Mouse (Mus musculus): Measurements from ENCODE around the gene Cpsf3.

Cpsf3 gene

DNA sequence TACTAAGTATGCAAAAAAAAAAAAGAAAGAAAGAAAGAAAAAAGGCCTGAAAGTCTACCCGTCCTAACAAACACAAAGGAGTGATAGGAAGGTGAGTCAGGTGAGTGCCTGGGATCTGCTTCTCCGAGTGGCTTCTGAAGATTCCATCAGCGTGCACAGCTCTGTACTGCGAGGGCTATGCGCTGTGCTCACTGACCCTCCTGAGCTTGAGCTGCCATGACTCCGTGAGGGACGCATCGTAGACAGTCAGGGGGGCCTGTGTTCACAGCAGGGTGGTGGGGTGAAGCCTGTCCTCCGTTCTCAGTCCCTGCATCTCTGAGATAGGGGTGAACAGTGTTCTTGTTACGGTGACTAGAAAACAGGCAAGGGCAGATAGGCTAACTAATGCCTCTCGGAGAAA is 13.7 kb downstream of the Cpsf3 start:
- no peak for DNase-seq

DNA sequence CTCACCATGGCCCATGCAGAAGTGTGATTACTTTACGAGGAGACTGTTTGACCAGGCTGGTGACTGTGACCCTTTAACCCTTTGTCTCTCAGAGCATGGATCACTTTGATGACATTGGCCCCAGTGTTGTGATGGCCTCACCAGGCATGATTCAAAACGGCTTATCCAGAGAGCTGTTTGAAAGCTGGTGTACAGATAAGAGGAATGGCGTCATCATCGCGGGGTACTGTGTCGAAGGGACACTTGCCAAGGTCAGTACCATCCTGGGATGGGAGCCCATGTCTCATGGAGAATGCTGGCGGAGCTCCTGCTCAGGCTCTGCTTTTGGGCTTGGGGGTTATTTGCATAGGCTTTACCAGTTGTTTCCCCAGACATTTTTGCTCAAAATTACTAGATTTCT is 16.1 kb downstream of the Cpsf3 start:
- DNase-seq, result no peak

DNA sequence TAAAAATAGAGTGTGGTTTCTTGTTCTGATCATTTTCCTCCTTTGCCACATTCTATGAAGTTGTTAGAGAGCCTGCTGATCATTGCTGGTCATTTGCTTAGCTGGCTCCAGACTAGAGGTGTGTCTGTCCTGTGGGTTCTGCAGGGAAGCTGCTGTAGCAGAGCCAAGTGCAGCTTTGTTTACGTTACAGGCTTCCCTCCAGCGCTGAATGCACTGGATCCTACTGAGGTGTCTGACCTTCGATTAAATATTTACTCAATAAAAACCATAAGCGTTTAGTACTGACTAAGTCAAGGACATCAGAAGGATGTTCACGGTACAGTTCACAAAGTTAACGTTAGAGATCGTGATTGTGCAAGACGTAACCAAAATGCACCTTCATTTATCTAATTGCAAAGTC is 16.7 kb downstream of the Cpsf3 start:
- no peak for DNase-seq

DNA sequence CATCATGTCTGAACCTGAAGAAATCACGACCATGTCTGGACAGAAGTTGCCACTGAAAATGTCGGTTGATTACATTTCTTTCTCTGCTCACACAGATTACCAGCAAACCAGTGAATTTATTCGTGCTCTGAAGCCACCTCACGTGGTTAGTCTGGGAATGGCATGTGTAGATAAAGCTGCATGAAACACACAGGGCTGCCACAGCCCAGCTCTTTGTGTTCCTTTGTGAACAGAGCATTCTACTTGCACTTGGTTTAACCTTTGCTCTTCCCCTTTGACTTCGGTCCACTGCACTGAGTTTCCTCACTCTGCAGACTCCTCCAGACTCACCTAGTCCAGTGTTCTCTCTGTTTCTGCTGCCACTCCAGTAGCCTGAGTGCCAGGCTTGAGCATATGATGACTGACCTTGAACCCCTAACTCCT is 17.2 kb downstream of the Cpsf3 start:
- no peak for DNase-seq

DNA sequence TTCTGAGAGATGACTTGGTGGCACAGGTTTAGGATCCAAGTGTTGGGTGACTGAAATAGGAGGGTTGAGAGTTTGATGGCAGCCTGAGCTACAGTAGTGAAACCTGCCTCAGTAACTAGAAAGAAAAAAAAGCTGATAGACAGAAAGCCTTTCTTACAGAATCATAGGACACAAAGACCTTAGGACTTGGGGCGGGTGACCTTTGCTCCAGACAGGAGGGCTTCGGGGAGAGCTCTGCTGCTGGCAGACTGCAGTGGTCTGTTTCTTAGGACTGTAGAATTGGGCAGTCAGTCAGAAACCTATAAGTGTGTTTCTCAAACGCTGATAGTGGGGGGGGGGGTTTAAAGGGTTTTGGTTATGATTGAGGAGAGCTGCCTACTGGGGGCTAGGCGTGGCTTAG is 20.6 kb downstream of the Cpsf3 start:
- no peak for DNase-seq

DNA sequence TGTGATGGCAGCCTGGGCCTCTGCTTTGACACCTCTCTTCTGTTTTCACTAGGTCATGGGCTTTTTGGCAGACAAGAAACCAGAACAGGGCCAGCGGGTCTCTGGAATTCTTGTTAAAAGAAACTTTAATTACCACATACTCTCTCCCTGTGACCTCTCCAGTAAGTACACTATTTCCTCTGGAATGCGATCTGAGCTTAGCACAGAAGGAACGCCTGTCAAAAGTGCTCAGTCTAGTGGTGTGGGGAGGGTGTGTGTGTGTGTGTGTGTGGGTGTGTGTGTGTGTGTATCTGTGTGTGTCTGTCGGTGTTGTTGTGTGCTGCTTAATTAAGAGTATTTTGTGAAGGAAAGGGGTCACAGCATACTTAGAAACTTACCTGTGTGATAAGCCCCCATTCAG is 21.5 kb downstream of the Cpsf3 start:
- DNase-seq, result no peak

DNA sequence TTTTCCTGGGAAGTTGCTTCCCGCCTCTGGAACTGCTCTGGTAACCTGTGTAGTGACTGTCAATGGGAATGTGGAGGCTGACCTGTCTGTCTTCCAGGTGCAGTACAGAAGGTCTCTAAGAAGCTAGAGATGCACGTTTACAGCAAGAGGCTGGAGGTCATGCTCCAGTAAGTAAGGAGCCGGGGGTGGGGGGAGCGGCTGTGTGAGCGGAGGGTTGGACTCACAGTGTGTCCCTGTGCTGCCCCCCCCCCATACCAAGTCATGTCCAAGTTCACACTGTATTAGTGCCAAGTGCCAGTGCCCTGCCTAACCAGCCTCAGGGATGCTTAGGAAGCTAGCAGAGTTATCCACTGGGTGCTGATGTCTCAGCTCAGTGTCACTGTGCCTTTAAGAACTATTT is 27.0 kb downstream of the Cpsf3 start:
- DNase-seq, result no peak

DNA sequence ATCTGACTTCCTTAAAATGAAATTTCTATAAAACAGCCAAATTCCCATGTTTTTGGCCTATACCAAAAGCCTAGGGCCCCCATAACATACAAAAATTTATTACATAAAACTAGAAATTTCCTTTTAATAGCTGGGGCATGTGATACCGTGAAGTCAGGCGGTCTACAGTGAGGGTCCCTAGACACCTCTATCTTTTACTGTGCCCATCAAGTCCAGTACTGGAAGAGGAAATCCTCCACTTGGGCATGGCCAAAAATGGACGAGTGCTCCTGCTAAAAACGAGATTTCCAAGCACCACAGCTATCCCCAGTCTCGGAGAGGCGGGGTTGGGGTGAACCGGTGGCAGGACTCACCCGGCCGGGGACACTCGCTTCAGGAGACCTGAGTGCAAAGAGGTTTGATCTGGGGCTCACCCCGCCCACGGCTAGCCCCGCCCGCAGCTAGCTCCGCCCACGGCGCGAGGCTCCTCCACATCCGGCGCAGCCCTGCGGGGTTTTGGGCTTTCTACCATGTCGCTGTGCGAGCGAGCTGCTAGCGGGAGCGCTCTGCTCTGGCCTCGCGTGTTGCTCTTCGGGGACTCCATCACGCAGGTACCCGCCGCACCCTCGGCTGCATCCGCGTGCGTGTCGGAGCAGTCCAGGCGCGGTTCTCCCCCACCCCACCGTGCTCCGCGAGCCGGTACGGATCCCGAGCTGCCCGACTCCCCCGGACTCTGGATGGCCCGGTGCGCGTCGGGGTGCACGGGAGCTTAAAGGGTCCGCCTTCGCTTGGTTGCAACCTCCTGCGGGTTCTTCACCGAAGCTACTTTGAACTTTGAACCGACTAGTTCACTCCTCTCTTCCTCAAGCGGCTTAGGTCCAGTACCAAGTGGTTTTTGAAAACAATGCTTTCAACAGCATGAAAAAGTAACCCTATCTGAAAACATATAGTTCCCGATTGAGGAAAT is 31.0 kb downstream of the Cpsf3 start, which contains the start of gene Iah1:
Iah1 (plus strand) TSS at position 467 of the 946 bp plus-strand sequence.
- DNase-seq, result peak; percentile 80

DNA sequence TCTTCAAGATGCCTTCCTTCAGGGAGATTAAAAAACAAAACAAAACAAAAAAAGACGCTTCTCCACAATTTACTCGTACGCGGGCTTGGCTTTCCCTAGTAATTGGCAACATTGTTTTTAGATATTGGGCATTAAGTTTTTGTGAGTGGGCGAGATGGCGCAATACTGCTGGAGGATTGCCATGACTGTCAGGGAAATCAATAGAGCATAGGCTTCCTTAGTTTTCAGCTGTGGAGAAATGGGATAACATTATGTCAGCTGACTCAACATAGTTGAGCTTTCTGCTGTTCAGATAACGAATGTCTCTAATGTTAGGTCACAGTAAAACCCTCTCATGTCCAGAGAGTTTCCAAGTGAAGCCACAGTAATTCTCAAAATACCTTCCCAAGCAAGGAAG is 31.7 kb downstream of the Cpsf3 start:
- peak; percentile 20 for DNase-seq

DNA sequence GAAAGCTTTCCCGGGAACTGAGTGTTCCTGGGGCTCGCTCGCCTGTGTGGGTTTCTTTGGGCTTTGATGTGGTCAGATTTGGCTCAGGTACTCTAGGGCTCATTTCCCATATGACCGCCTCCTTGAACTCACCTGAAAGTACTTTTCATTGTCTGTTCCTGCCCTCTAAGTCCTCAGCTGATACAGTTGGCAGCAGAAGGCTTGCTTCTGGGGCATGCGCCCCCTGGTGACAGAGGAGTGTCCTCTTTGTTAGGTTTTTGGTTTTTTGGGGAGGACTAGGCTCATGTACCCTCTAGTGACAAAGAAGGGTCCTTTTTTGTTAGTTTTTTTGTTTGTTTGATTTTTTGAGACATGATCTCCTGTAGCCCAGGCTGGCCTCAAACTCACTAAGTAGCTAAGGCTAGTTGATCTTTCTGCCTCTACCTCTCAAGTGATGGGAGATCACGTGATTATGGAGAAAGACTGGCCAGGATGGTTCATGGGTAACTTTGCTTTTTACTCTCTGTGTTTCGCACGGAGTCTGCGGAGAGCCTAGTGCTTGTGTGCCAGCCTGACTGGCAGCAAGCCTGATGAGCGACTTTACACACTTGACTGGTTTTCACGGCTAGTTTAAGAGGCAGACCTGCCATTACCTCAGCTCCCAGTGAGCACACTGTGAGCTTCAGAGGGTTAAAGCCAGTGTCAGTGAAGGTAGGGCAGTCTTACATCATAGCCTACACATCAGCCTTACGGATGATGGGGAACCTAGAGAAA is 33.1 kb downstream of the Cpsf3 start:
- peak; percentile 56 for DNase-seq

DNA sequence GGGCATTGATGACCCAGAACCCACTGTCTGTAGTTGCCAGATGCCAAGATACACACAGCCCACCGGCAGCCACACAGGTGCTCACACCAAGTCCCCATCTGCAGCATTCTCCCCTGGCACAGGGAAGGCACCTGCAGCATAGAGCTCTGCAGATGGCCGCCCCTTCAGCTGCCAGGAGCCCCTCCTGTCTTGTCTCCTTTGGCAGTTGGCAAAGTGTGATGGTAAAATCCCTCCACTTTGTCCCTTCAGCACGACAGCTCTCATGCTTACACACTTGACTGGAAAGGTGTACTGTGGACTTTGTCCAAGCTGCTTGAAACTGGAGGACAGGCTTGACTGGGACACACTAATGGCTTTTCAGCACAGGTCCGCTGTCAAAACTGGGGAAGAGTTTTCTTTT is 35.1 kb downstream of the Cpsf3 start:
- peak; percentile 22 for DNase-seq

DNA sequence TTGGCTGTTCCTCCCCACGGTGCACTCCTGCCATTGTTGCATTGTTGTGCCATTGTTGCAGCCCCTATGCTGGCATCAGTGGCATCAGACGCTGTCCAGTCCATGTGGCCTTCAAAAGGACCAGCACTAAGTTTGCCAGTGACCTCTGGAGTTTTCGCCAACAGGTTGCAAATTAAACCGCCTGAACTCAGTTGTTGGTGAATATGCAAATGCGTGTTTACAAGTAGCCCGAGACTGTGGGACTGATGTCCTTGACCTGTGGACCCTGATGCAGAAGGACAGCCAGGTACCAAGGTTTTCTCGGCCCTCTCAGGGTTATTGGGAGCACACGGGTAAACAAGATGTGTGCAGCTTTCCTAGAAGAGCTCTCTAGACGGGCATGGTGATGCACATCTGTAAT is 36.0 kb downstream of the Cpsf3 start:
- DNase-seq, result no peak

DNA sequence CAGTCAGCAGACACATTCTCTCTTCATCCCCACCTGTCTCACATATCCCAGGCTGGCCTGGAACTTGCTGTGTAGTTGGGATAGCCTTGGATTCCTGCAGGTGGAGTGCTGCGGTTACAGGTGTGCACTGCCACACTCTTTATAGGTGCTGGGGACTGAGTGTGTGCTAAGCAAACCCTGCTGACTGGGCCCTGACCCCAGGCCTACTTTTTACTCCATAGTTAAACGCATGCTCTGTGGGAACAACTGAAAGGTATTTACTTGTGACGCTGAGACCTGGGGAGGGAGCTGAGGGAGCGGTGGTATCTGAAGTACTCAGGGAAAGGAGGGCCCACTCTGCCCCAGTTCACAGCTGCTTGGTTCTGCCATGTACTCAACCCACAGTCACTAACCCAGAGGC is 37.1 kb downstream of the Cpsf3 start:
- DNase-seq, result no peak

DNA sequence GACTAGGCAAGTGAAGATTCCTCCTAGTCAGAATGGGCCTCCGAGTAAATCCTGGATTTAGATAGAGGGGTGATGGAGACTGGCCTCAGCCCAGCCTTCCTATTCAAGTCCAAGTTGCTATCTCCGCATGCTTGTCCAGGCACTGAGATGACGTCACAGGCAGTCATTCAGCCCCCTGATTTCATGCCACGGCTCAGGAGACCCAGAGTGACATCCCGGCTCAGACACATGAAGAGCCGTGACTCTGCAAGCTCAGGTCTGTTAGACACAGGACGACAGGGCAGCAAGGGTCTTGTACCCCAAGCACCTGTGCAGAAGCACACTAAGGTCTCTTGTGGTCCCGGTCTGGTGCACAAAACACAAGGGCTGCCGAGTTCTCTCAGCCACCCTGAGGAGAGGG is 37.7 kb downstream of the Cpsf3 start:
- DNase-seq, result no peak

DNA sequence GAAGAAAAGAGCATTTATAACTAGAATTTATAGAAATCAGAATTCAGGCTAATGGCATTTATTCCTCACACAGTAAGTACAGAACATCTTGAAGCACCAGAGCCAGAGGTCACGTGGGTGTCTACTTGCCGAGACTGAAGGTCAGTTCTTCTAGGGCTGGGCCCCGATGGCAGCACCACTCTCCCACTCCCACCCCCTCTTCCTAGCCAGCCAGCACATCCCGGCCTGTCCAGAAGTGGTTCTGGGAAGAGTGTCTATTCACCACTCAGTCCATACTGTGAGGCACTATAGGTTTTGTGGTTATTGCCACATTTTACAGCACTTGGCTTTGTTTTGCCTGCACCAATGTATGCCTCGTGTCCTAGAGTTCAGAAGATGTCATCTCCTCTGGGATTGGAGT is 38.9 kb downstream of the Cpsf3 start:
- DNase-seq, result no peak

DNA sequence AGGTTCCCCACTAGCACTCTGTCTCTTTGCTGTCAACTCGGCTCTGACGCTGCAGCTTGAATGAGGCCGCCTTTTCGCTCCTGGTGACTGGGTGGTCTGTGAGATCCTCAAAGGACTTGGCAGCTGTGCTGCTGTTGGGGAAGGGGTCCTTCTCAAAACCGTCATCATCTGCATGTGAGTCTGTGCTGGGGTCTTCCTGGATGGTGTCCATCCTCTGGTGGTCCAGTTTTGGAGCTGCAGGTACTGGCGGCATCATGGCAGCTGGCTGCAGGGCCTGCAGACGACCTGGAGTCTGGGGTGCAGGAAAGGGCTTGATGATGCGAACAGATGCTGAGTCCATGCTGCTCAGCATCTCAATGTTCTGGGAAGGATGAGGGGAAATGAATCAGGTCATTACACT is 40.1 kb downstream of the Cpsf3 start:
- no peak for DNase-seq

DNA sequence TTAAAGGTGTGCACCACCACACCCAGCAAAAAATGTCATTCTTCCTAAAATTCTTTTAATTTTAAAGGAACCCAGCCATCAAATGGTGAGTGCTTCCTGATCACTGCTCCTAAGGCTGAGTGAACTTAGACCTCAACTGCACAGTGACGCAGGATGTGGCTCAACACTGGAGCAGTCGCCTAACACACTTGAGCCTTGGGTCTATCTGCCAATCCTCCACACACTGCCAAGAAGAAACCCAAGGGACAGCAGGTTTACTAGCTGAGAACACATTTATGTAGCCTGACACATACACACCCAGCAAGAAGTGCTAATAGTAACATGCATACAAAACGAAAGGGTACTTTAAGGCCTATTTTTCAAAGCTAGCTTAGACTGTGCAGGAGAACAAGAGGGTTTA is 41.1 kb downstream of the Cpsf3 start:
- no peak for DNase-seq

DNA sequence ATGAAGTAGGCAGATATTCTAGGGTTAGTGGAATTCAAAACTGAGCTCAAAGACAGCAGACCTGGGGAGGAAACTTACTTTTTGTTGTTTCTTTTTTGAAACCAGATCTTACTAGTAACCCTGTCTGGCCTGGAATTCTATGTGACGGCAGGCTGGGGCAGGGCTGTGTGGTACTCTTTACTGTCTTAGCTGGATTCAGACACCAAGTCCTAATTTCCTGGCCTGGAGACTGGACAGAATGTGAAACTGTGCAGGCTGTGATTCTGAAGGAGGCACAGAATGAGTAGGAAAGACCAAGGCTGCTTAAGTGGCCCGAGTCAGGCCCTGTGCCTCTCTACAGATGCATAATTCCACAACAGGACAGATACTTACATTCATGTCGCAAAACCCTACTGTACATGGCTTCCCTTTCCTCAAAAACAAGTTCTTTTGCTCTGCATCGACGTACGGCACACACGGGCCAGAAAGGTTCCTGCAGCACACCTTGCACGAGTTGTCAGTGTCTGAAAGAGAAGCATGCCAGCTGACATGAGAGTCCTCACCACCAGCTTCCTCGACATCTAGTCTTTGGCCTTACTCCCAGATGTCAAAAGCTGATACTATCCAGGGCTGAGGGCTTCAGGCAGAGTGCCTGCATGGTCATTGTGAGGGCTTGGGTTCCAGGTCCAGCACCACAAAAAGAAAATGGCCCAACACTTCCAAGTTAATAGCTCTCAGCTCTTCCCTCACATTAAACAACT is 44.6 kb downstream of the Cpsf3 start:
- no peak for DNase-seq

DNA sequence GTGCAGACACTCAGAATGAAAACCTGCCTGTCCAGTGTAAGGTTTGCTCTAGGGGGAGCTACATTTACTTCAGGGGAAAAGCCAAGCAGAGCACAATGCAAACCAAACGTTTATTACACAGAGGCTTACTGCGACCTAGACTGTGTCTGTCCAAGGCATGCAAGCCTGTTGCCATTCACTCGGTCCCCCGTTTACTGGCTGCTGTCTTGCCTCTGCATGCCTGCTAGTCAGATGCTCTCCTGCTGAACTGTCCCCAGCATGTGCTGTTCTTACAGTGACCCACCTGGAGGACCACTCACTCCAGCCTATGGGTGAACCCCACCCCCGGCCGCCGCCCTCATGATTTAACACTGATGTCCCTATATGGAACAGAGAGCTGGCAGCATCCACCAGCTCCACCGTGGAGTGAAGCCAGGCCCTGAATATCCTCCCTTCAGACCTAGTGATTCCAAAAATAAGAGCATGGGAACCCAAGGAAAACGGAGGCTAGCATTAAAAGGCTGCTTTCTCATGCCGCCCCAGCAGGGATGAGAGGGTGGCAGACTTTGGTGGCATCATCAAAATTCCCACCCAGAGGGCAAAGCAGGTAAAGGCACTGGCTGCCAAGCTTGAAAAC is 45.9 kb downstream of the Cpsf3 start:
- DNase-seq, result no peak

DNA sequence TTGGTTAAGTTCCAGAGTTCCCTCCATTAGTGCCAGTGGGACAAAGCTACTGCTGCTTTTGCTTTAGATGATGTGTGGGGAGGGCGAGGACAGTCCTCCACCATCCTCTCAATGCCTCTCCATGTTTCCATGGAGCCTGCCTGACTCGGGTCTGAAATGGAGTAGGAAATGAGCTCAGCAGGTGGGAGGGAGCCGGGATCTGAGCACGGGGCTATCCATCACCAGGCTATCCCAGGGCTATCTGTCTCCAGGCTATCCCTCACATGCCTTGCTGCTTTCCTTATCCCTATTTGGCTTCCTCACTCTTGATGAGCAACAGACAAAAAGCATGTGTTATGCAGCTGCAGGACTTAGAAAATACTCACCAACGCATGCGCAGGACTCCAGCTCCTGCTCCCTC is 46.5 kb downstream of the Cpsf3 start:
- DNase-seq, result no peak

DNA sequence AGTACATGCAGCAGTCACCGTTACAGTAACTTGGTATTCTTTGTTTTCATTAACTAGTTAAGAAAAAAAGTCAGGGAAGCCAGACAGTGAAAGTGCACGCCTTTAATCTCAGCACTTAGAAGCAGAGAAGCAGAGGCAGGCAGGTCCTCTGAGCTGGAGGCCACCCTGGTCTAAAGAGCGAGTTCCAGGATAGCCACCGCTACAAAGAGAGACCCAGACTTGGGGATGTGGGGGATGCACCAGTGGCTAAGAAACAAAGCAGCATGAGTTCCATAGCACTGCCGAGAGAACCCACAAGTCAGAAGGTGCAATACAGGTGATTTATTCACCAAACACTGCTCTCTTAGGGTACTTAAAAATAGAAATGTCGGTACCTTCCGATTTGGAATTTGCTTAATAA is 47.8 kb downstream of the Cpsf3 start:
- DNase-seq, result no peak

DNA sequence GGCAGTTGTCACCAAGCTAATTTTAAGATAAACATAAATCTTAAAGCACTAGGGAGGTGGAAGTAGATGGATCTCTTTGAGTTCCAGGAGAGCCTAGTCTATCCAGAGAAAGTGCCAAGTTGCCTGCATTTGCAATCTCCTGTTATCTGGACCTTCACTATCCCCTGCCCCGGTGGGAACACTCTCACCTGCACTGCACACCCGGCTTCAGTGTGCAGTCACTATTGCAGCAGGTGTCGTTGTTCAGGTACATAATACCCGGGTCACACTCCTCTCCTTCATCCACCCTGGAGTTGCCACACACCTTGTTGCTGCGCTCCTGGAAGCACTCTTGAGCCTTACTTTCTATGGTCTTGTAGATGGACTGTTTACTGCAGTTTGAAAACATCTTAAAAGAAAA is 48.6 kb downstream of the Cpsf3 start:
- DNase-seq, result no peak

DNA sequence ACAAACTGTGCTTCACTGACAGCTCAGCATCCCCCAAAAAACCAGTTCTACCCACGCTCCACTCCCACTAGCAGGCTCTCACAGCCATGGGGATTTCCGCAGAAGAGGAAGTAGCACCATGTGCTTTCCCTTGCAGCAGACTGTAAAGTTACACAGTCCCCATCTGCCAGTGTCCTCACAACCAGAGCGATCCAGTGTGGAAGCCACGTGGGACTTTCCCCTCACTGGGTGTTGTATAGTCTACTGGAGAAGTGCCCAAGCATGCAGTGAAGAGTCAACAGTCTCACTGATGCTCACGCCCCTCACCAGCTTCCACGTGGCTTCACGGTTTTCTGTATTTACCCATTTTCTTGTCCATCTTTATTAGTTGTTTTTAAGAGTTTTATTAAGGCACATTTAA is 50.7 kb downstream of the Cpsf3 start:
- no peak for DNase-seq
